Mouse (Mus musculus) hindbrain, postnatal 0 days (tissue): ENCODE results near the gene Agbl3. TPM values are rescaled to one million over a fixed set of nuclear protein-coding genes. Genes with fewer than 3 reads are reported as not detected.

ENCODE experiments used
- ATAC-seq: fragments of 200-750 bp; cut with Nextera tagmentation; 2 replicates; pipeline ENCODE4 v1.8.0; 2017; ENCODE audit warnings: mild to moderate bottlenecking, moderate TSS enrichment, moderate library complexity
- DNase-seq: peaks from one replicate; pipeline ENCODE4 v3.0.0-alpha.2; 2015; ENCODE audit warnings: low spot score
- H3K27ac ChIP-seq: fragments of 300-500 bp; sonication (generic); 2 replicates; pipeline ENCODE4 v1.5.1; 2014; ENCODE audit warnings: mild to moderate bottlenecking
- H3K27me3 ChIP-seq: fragments of 300-500 bp; sonication (generic); 2 replicates; pipeline ENCODE4 v1.6.1; 2014; ENCODE audit warnings: low read length, mixed read lengths; ENCODE audit not compliant: insufficient read depth
- H3K36me3 ChIP-seq: fragments of 300-500 bp; sonication (generic); 2 replicates; pipeline ENCODE4 v1.6.1; 2014; ENCODE audit warnings: low read length, mixed read lengths; ENCODE audit not compliant: insufficient read depth
- H3K4me1 ChIP-seq: fragments of 300-500 bp; sonication (generic); 2 replicates; pipeline ENCODE4 v1.6.1; 2014; ENCODE audit warnings: antibody characterized with exemption, low read length, mixed read lengths; ENCODE audit not compliant: insufficient read depth
- H3K4me2 ChIP-seq: fragments of 300-500 bp; sonication (generic); 2 replicates; pipeline ENCODE4 v1.6.1; 2014; ENCODE audit warnings: low read depth, mild to moderate bottlenecking, low read length, moderate library complexity, mixed read lengths
- H3K4me3 ChIP-seq: fragments of 300-500 bp; sonication (generic); 2 replicates; pipeline ENCODE4 v1.5.1; 2014; ENCODE audit warnings: low read length
- H3K9ac ChIP-seq: fragments of 300-500 bp; sonication (generic); replicated peaks from 2 replicates; pipeline ENCODE4 v1.6.1; 2014; ENCODE audit warnings: mild to moderate bottlenecking, low read length, moderate library complexity, mixed read lengths
- H3K9me3 ChIP-seq: fragments of 300-500 bp; sonication (generic); 2 replicates; pipeline ENCODE4 v1.6.1; 2016; ENCODE audit warnings: low read length, mixed read lengths
- CTCF ChIP-seq: IDR thresholded peaks from 2 replicates; pipeline ENCODE4 v1.5.1; 2016; ENCODE audit warnings: antibody characterized with exemption, control low read depth, low read depth
- WGBS: fragments of 180-500 bp; shearing (Covaris S2); extraction: QIAGEN DNeasy Blood & Tissue Kit; methylation state at CpG from one replicate; pipeline ENCODE4 v1.1.7; 2014; 5-methylcytosine and 5-hydroxymethylcytosine counted together
- polyA plus RNA-seq: library from polyadenylated mRNA; unstranded; fragments of >200 nt; fragmentation: Nextera tagmentation; extraction: Ambion mirVana; gene quantifications from 2 replicates; pipeline ENCODE4 v1.2.1, GENCODE M21; 2015
- total RNA-seq: library from RNA; depleted of rRNA; stranded (reverse); fragments of >200 nt; gene quantifications from 2 replicates; pipeline ENCODE4 v1.2.3, GENCODE M21; 2014

Gene Agbl3
- total and polyA plus RNA-seq, 2 experiments from 2014 or later: 13.2 to 21.5 TPM

DNA sequence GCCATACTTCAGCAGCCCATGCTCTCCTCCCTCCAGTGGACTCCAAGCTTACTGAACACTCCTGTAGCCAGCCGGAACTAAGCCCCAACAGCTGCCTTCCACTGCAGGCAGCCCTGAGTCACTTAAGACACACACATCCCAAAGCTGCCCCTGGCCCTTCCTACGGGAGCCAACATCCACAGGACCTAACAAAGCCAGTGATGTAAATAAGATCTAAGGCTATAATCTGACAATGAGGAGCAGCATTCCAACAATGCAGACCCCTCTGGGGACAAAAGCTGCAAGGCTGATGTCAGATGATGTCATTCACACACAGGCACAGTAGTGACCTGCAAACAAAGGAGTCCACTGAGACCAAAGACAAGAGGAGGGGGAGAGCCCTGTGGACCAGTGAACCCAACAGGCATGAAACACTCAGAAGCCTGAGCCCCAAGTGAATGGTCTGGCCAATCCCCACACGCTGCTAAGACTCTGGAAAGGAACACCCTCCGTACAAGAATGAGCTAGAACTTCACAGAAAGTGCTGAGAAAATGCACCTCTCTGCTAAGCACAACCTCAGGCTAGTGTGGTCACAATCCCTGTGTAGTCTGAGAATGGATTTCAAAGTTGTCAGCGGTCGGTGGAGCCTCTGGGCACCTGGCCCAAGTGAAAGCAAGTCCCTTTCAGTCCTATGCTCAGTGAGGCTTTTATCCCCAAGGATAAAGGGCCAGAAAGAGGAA is 107.1 kb downstream of the Agbl3 start:
- Histone ChIP-seq H3K4me2 (no peak overlapping the region), H3K9ac (no peak overlapping the region), H3K9me3 (no peaks in the 10 kb centered on the region), H3K27me3 (no peaks in the 10 kb centered on the region), H3K27ac (no peak overlapping the region), H3K4me3 (no peak overlapping the region), H3K4me1 (no peaks in the 10 kb centered on the region), H3K36me3 (peaks cover 58% of the 10 kb centered on the region)
- WGBS: 31% methylated on average over 6 of the region's 6 CpGs
- no peak for TF ChIP-seq CTCF
- ATAC-seq (peak; percentile 69), DNase-seq (no peak)

- no peak overlapping the region for H3K27ac ChIP-seq
- no peak overlapping the region for H3K4me3 ChIP-seq
- 33% methylated on average over 4 of the region's 4 CpGs for WGBS
- no peak overlapping the region for H3K9ac ChIP-seq
- H3K9me3 ChIP-seq: no peaks in the 10 kb centered on the region
- H3K27me3 ChIP-seq: no peaks in the 10 kb centered on the region
- H3K36me3 ChIP-seq: peaks cover 51% of the 10 kb centered on the region
- DNase-seq: no peak
- no peak overlapping the region for H3K4me2 ChIP-seq
- H3K4me1 ChIP-seq: no peaks in the 10 kb centered on the region
- no peak for ATAC-seq
- no peak for TF ChIP-seq CTCF
Measured at GRCm38 (mm10) chr6:34889185-34889584, 109.0 kb downstream of the Agbl3 start.

DNA sequence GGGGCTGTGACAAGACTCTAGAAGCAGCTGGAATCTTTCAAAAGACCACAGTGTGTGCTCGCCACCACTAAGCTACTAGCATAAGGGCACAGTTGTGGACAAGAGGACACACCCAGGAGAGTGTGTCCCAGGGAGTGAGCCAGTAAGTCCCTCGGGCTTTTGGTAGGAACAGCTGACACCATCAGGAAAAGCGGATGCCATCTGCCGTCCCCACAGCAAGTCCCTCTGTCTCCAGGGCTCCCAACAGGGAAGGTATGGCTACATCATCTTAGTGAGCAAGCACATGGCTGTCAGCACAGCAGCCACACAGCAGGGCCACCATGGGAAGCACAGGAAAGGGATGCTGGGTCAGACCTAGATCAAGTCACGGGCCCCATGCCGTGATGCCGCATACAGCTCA is 115.3 kb downstream of the Agbl3 start:
- ATAC-seq: no peak
- Histone ChIP-seq H3K36me3 (peaks cover 51% of the 10 kb centered on the region), H3K4me1 (no peaks in the 10 kb centered on the region)

GRCm38 (mm10) chr6:34896168-34896780 is 116.0 kb downstream of the Agbl3 start:
- Histone ChIP-seq H3K27me3 (no peaks in the 10 kb centered on the region), H3K9me3 (no peaks in the 10 kb centered on the region), H3K4me3 (no peak overlapping the region), H3K4me1 (no peaks in the 10 kb centered on the region), H3K4me2 (no peak overlapping the region), H3K27ac (no peak overlapping the region), H3K36me3 (peaks cover 44% of the 10 kb centered on the region), H3K9ac (no peak overlapping the region)
- 52% methylated on average over 16 of the region's 16 CpGs for WGBS
- no peak for DNase-seq
- no peak; the same call in 1 of the 2 replicates for ATAC-seq
- TF ChIP-seq CTCF: no peak

More for the DNA sequence above, 115.3 kb downstream of the Agbl3 start:
- no peak for DNase-seq
- no peak for TF ChIP-seq CTCF
- Histone ChIP-seq H3K27me3 (no peaks in the 10 kb centered on the region), H3K9ac (no peak overlapping the region), H3K4me3 (no peak overlapping the region), H3K9me3 (no peaks in the 10 kb centered on the region), H3K27ac (no peak overlapping the region), H3K4me2 (no peak overlapping the region)
- WGBS: 83% methylated on average over 7 of the region's 7 CpGs

- no peaks in the 10 kb centered on the region for H3K27me3 ChIP-seq
- H3K4me1 ChIP-seq: no peaks in the 10 kb centered on the region
- no peak overlapping the region for H3K4me2 ChIP-seq
- H3K9me3 ChIP-seq: no peaks in the 10 kb centered on the region
- WGBS: 91% methylated on average over 2 of the region's 2 CpGs
- no peak for DNase-seq
- H3K9ac ChIP-seq: no peak overlapping the region
- no peak for ATAC-seq
- no peak for TF ChIP-seq CTCF
- H3K4me3 ChIP-seq: no peak overlapping the region
- peaks cover 40% of the 10 kb centered on the region for H3K36me3 ChIP-seq
- H3K27ac ChIP-seq: no peak overlapping the region
Measured at GRCm38 (mm10) chr6:34899127-34899526, 118.9 kb downstream of the Agbl3 start.

GRCm38 (mm10) chr6:34900990-34901389 is 120.8 kb downstream of the Agbl3 start:
- TF ChIP-seq CTCF: no peak
- no peak for ATAC-seq
- no peak for DNase-seq
- Histone ChIP-seq H3K36me3 (peaks cover 44% of the 10 kb centered on the region), H3K4me1 (no peaks in the 10 kb centered on the region), H3K9me3 (no peaks in the 10 kb centered on the region), H3K4me2 (no peak overlapping the region), H3K27ac (no peak overlapping the region), H3K27me3 (no peaks in the 10 kb centered on the region), H3K4me3 (no peak overlapping the region), H3K9ac (no peak overlapping the region)
- WGBS: 53% methylated on average over 2 of the region's 2 CpGs
